Mouse (Mus musculus) kidney, adult 2 months (tissue): Measurements from ENCODE around the gene Cdc42bpg. TPM values are rescaled to one million over a fixed set of nuclear protein-coding genes. Genes with fewer than 3 reads are reported as not detected.
"Not testable (repeated sequence)": the region's sequence is repeated elsewhere in the genome, so short reads cannot be mapped to it uniquely, and the experiment has no call there.

Experiments used
- DNase-seq: peaks from one replicate; pipeline ENCODE4 v3.0.0; 2021
- H3K27ac ChIP-seq: fragments of 200-500 bp; 2 replicates; pipeline ENCODE4 v1.5.1; 2012; ENCODE audit warnings: low read depth, low read length, control low read depth, inconsistent platforms; ENCODE audit not compliant: insufficient read depth
- H3K27me3 ChIP-seq: fragments of 200-500 bp; replicated peaks from 2 replicates; pipeline ENCODE4 v1.6.1; 2012; ENCODE audit warnings: mild to moderate bottlenecking, moderate library complexity, low read length, inconsistent platforms; ENCODE audit not compliant: control insufficient read depth, insufficient read depth
- H3K36me3 ChIP-seq: fragments of 200-500 bp; 2 replicates; pipeline ENCODE4 v1.6.1; 2012; ENCODE audit warnings: mild to moderate bottlenecking, moderate library complexity, low read length, inconsistent platforms; ENCODE audit not compliant: control insufficient read depth, insufficient read depth
- H3K4me1 ChIP-seq: fragments of 200-500 bp; 2 replicates; pipeline ENCODE4 v1.6.1; 2011; ENCODE audit warnings: low read length; ENCODE audit not compliant: control insufficient read depth, insufficient read depth
- H3K4me3 ChIP-seq: fragments of 200-500 bp; 2 replicates; pipeline ENCODE4 v1.5.1; 2011; ENCODE audit warnings: mild to moderate bottlenecking, low read depth, low read length, control low read depth; ENCODE audit not compliant: insufficient read depth
- CTCF ChIP-seq: fragments of 200-500 bp; conservative IDR thresholded peaks from 2 replicates; pipeline ENCODE4 v1.5.1; 2011; ENCODE audit warnings: low read depth, mild to moderate bottlenecking, control low read depth, low read length, moderate library complexity, mixed read lengths; ENCODE audit not compliant: insufficient read depth, insufficient read length
- POLR2A ChIP-seq: fragments of 200-500 bp; IDR thresholded peaks from one replicate; pipeline ENCODE4 v1.6.1; 2011; ENCODE audit warnings: low read depth, low read length, control low read depth
- WGBS: fragments of 180-500 bp; shearing (Covaris S2); methylation state at CpG from one replicate; pipeline ENCODE4 v1.1.7; 2018; 5-methylcytosine and 5-hydroxymethylcytosine counted together
- polyA plus RNA-seq: library from polyadenylated mRNA; depleted of rRNA; stranded (reverse); fragments of >200 nt; gene quantifications from 2 replicates; pipeline ENCODE4 v1.2.3, GENCODE M21; 2012

Cdc42bpg gene
- polyA plus RNA-seq, 1 experiment = 26.6 TPM

DNA sequence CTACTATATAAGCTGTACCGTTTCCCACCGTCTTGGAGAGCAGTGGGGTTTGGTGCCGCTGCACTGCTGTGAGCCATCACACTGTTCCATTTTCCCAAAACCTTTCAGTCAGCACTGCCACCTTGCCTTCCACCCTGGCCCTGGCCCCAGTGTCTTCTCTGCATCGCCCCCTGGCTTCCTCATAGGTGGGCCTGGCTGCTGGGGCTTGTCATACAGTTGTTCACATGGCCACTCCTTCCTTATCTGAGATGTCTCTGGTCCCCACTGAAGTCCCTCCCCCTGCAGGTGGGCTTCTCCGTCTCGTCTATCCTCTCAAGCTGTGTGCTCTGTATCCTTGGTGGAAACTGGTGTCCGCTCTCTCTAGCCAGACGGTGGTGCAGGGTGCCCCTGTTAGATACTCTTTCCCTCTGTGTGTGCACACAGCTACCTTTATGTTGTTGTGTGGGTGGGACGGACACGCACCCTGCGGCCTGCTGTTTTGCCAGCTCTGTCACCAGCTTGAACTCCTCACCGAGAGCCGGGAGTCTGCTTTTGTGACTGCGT is 16.5 kb upstream of the Cdc42bpg start:
- Histone ChIP-seq H3K27me3 (no peaks in the 10 kb centered on the region), H3K36me3 (no peaks in the 10 kb centered on the region), H3K4me1 (peaks cover 47% of the 10 kb centered on the region), H3K4me3 (no peak overlapping the region), H3K27ac (no peak overlapping the region; the same call in 1 of the 2 replicates)
- 93% methylated on average over 14 of the region's 14 CpGs for WGBS
- no peak for DNase-seq
- no peak for TF ChIP-seq CTCF
- TF ChIP-seq POLR2A = no peak

DNA sequence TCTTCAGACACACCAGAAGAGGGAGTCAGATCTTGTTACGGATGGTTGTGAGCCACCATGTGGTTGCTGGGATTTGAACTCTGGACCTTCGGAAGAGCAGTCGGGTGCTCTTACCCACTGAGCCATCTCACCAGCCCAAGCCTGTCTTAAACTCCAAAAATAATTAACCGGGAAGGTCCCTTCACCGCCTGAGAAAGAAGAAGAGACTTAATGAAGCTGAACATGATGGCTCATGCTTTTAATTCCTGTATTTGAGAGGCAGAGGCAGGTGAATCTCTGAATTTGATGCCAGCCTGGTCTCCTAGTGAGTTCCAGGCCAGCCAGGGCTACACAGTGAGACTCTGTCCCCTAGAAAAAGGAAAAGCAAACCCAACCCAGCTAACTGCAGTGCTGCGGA is 15.5 kb upstream of the Cdc42bpg start:
- H3K27ac ChIP-seq = peak overlapping the region; percentile 97
- WGBS = 59% methylated on average over 6 of the region's 6 CpGs

DNA sequence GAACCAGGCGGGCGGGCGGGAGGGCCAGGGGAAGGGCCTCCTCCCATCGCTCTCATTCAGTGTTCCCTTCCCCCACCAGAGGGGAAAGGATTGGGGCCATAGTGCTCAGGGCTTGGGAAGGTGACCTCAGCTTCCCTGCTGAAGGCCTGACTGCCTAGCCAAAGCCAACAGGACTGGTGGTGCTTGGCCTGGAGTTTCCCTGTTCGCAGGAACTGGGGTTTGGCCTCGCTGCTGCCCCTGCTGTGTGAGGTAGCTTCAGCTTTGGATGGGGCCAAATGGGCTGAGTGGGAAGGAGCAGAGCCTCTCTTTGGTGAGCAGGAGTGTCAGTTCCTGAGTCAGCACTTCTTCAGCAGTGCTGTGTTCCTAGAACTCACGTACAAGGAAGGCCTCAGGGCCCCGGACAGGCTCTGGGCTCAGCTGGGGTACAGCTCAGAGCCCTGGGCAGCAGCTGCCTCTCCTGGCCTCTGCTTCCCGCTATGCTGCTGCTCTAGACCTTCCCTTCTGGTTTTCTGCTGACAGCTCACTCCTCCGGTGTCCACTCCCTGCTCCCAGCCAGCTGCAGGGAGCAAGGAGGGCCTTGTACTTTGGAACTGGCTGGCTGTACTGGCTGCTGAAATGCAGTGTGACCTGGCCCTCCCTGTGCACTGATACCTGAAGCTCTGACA is 15.0 kb upstream of the Cdc42bpg start:
- WGBS = 39% methylated on average over 10 of the region's 10 CpGs
- H3K4me1 ChIP-seq = peaks cover 36% of the 10 kb centered on the region
- no peaks in the 10 kb centered on the region for H3K27me3 ChIP-seq
- no peaks in the 10 kb centered on the region for H3K36me3 ChIP-seq
- no peak overlapping the region for H3K4me3 ChIP-seq
- DNase-seq = peak; percentile 92
- H3K27ac ChIP-seq = peak overlapping the region; percentile 97
- TF ChIP-seq CTCF = 0 out of 2 replicates have a peak, but pooled peaks have one; percentile 7
- TF ChIP-seq POLR2A = peak; percentile 8

More for the DNA sequence above, 15.5 kb upstream of the Cdc42bpg start:
- not testable (repeated sequence) for H3K4me3 ChIP-seq, H3K36me3 ChIP-seq, H3K27me3 ChIP-seq
- H3K4me1 ChIP-seq = peaks cover 42% of the 10 kb centered on the region
- peak; percentile 69 for DNase-seq

DNA sequence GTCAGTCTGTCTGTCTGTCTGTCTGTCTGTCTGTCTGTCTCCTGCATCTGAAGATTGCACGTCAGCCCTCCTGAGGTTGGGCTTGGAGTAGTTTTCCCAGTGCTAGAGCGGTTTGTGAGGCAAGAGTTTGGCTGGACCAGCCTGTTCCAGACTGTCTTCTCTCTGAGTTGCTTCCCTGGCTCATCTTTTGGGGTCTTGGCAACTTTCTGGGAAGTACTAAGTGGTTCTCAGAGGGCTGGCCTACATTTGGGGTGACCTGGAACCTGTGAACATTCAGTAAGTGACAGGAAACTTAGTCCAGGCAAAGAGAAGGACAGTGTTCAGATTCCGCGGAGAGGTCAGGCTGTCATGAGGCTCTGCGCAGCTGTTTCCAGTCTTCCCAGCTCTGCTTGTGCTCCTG is 14.0 kb upstream of the Cdc42bpg start:
- Histone ChIP-seq H3K36me3 (no peaks in the 10 kb centered on the region), H3K4me3 (no peak overlapping the region), H3K27ac (peak overlapping the region; percentile 97), H3K4me1 (peaks cover 29% of the 10 kb centered on the region; the same call in 1 of the 2 replicates), H3K27me3 (no peaks in the 10 kb centered on the region)
- no peak for TF ChIP-seq POLR2A
- TF ChIP-seq CTCF = no peak
- no peak for DNase-seq
- WGBS = 62% methylated on average over 5 of the region's 5 CpGs

DNA sequence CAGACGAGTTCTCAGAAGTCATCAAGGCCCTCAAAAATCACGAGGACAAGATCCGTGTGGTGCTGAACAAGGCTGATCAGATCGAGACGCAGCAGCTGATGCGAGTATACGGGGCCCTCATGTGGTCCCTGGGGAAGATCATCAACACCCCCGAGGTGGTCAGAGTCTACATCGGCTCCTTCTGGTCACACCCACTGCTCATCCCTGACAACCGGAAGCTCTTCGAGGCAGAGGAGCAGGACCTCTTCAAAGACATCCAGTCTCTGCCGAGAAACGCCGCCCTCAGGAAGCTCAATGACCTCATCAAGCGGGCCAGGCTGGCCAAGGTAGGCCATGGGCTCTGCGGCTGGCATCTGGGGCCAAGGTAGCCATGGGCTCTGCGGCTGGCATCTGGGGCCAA is 12.0 kb upstream of the Cdc42bpg start:
- peaks cover 30% of the 10 kb centered on the region; the same call in 1 of the 2 replicates for H3K4me1 ChIP-seq
- no peak overlapping the region for H3K4me3 ChIP-seq
- H3K27me3 ChIP-seq = no peaks in the 10 kb centered on the region
- WGBS = 80% methylated on average over 17 of the region's 17 CpGs
- 0 out of 2 replicates have a peak, but pooled peaks cover 2% of the 10 kb centered on the region for H3K36me3 ChIP-seq
- DNase-seq = no peak
- TF ChIP-seq CTCF = no peak
- TF ChIP-seq POLR2A = no peak
- H3K27ac ChIP-seq = no peak overlapping the region

DNA sequence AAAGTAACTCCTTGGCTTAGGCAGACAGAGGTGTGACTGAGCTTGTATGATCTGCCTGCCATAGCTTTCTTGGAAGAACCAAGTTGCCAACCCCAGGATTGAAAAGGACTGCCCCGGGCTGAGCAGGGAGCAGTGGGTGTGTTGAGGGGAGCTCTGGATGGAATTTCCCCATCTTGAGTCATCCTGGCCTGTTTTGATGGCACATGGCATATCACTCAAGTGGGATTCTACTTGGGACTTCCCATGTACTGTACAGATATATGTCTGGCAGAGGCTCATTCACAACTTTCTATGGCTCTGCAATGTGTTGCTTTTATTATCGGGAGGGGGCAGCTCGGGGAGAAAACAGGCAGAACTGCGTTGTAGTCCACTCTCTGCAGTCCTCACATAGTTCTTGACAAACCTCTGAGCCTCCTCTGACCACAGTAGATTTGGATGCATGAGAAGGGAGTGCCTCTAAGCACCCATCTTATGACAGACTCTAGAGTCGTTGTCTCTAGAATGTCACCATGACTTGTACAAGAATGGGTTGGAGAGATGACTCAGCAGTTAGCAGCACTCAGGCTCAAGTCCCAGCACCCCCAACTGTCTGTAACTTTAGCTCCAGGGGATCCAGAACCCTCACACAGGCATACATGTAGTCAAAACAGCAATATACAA is 9.6 kb upstream of the Cdc42bpg start:
- Histone ChIP-seq H3K4me1 (peaks cover 16% of the 10 kb centered on the region; the same call in 1 of the 2 replicates), H3K27ac (no peak overlapping the region), H3K4me3 (no peak overlapping the region), H3K27me3 (no peaks in the 10 kb centered on the region), H3K36me3 (0 out of 2 replicates have a peak, but pooled peaks cover 2% of the 10 kb centered on the region)
- no peak for DNase-seq
- no peak for TF ChIP-seq CTCF
- TF ChIP-seq POLR2A = no peak
- WGBS = 83% methylated on average over 5 of the region's 5 CpGs

DNA sequence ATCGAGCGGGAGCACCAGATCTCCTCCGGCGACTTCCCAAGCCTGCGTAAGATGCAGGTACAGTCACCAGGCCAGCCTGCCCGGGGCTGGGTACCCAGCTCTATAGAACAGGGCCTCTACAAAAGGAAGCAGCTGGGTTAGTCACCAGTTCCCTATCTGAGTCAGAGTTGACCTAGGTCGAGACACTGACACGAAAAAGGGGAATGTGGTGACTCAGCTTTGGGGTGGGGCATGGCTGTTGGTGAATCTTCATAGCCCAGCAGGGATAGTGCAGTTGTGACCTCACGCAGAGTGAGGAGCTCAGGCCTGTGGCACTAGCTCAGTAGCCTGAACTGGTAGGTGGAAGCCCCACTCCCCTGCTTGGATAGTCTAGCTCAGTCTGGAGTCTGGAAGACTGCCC is 8.6 kb upstream of the Cdc42bpg start:
- peak; percentile 71 for DNase-seq
- Histone ChIP-seq H3K27me3 (no peaks in the 10 kb centered on the region), H3K4me3 (no peak overlapping the region), H3K36me3 (0 out of 2 replicates have a peak, but pooled peaks cover 2% of the 10 kb centered on the region), H3K4me1 (peaks cover 6% of the 10 kb centered on the region; the same call in 1 of the 2 replicates), H3K27ac (no peak overlapping the region)
- TF ChIP-seq POLR2A = no peak
- no peak for TF ChIP-seq CTCF
- WGBS = 66% methylated on average over 9 of the region's 9 CpGs
